ENCODE assay signal across 20 mouse cellular contexts in genomic region chr13:73575051-73575450, GRCm38 (mm10). TPM values are rescaled to one million over a fixed set of nuclear protein-coding genes. Genes with fewer than 3 reads are reported as not detected.
"Had no signal": no experiment of that assay in that cellular context is flagged by ENCODE, and none has a peak within 500 bp of the region (broad histone marks: within the 10 kb centered on the region; RNA-seq: fewer than 3 reads in every experiment).

No protein-coding gene starts in this region.

- DNase-seq: gastrocnemius, postnatal 25 days; heart, adult 11 months; heart, adult 2 months; heart, postnatal 4 days; kidney, adult 11 months; kidney, adult 9 months; kidney, postnatal 14 days; kidney, postnatal 36 days; layer of hippocampus, adult 9-11 months; layer of hippocampus, postnatal 36 days; left cerebral cortex, postnatal 4 days had no signal

- ATAC-seq: hindbrain, embryonic 16.5 days; inflammation-experienced regulatory T-cells, adult 6 months; intestine, embryonic 16.5 days; liver, embryonic 12.5 days had no signal

RNA-seq across cellular contexts. Expression of gene Slc6a3, which starts 38.5 kb away (rescaled TPM):
- total RNA-seq: gastrocnemius, adult 18-20 months; gastrocnemius, adult 8-10 months; gastrocnemius, postnatal 25 days; gastrocnemius, postnatal 4 days; heart, adult 2 months; heart, postnatal 25 days; heart, postnatal 4 days; liver, adult 2 months had no signal
